Mouse (Mus musculus) mouse embryonic stem cell (cell line): ENCODE results near the gene Etnk2.

Experiments
- in situ Hi-C, 2 experiments: fragments of 300-500 bp; cut with MboI; formaldehyde crosslinking; loops; 1 replicate in 1 of 2; 3 replicates in 1 of 2; pipeline ENCODE4 v1.14.3; 2019 to 2020; ENCODE audit warnings: low sequenced_read_pairs in 2 of 2, low pct_unique_long_range_greater_than_20kb in 1 of 2, mixed read lengths in 1 of 2; ENCODE audit not compliant: unreplicated experiment in 1 of 2

Gene Etnk2

DNA sequence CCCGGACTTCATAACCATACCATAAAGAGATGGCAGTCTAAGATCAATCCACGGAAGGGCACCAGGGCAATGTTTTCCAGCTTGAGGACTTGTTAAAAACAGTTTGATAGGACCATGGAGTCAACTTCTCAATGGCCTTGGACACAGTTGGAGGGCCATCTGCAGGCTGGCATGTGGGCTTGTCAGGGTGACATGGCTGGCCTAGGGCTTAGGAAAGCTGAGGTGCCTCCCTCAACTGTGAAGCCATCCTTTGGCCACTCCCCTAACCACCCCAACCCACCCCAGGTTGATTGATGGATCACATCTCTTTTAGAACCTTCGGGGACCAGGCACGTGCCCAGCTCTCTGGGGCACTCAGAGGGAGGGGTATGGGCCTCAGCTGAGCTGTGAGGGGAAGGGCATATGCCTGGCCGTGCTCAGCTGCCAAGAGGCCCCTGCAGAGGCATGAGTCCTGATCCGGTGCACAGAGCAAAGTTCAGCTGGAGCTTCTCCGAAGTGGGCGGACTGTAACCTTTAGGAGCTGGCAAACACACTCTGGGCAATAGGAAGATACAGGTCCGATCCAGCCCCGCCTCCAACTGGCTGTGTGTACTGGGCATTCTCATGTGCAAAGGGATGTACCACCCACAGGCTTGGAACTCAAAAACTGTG is 12.4 kb downstream of the Etnk2 start:
- in situ Hi-C loops, result no loop called here

DNA sequence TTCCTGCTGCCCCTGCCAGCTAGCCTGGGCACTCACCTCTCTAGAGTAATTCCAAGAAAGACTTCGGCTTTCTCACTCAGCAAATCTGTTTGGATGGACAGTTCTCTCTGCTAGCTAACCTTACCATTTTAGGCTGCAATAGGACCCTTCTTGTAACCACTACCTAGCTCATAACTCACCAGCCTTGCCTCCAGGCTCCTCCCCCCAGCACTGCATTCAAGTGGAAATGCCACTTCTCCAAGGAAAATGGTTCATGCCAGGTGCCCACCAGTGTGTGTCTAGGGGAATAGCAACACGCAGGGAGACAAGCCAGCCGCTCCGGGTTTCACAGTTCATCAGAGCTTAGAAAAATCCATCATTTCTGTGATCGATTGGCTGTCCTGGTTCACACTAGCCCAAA is 14.2 kb downstream of the Etnk2 start:
- in situ Hi-C loops, result no loop called here

DNA sequence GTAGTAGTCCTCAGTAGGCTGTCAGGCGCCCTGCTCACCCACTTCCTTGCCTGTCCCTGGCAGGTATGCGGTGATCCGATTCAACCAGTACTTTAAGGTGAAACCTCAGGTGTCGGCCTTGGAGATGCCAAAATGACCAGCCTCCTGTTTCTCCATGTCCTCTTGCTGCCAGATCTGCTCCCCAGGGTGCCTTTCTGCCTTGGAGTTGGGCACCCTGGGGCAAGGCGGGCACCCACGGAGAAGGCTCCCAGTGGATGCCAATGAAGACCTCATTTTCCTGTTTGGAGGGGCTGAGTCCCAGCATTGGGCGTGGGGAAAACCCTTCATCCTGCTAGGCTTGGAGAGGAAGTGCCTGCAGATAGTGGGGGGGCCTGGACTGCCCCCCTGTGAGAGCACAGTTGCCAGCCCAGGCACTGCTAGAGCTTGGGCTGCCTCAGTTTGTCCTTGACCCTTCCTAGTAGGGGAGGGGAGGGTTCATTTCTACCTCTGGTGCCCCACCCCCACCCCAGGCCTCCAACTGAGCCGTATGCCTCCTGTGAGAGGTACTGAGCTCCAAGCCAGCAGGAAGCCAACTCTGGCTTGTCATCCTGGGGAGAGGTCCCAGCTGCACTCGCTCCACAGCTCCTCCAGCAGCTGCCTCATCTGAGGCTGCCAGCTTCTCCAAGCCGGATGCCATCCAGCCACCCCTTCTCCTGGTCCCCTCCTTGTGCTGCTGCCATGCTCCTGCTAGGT is 16.0 kb downstream of the Etnk2 start:
- in situ Hi-C loops, result no loop called here

DNA sequence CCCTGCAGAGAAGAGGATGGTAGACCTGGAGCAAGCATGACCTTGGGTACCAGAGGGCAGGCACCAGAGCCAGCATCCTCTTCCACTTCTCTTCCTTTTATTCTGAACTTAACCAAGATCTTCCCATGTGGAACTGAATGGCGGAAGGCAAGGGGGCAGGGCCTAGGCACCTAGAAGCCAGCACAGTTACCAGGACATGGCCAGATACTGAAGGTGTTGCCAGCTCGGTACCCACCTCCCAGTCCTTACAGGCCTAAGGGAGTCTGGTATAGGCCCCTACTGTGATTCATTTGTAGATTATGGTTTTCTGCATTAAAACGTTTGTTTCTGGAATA is 16.6 kb downstream of the Etnk2 start:
- in situ Hi-C loops, result loop anchor here (5.0 to 10.0 kb wide), 2 partner anchors 222 to 225 kb away; no protein-coding TSS in a partner anchor

DNA sequence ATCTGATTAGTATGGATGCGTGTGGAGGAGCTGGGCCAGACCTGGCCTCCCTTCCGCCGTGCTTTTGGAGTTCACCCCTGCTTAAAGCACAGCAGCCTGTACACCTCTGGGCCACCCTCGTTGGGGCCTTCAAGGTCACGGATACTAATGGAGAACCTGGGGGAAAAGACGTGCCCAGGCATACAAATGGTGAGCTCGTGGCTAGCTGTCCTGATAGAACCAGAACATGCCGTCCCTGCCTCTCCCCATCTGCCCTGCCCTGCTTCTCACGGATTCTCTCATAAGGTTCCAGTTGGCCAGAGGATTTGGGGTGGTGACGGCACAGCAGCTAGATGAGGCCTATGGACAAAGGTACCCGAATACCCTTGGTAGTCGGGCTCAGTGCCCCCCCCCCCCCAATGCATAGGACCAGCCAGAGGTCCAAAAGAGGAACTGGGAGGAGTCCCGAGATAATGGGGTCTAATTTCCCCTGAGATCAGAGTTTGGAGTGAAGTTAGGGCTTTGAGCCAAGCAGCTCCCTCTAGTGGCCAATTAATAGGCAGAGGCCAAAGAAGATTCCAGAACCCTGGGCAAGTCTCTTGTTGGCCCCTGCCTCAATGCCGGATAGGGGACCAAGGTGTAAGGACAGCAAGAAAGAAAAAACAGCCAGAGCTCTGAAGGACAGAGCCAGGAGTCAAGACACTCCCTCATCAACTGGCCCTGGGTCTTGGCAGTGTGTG is 17.1 kb downstream of the Etnk2 start:
- in situ Hi-C loops, result loop anchor here (5.0 to 10.0 kb wide), 2 partner anchors 222 to 224 kb away; no protein-coding TSS in a partner anchor

DNA sequence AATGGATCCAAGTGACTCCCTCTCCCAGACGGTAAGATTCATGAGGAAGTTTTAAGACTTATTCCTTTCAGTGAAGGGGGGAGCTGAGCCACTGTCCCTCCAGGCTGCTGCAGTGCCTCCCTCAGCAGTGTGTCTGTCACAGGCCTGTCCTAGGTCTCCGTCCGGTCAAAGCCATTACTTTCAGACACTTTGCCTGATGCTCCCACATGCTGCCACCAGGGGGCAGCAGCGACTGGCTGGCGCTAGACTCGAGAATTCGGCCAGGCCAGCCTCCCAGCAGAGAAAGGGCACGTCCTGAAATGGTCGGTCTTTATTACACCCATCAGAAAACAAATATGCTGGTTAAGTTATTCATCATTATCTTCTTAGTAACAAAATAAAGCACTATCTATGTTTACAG is 18.6 kb downstream of the Etnk2 start:
- in situ Hi-C loops, result loop anchor here (5.0 to 10.0 kb wide), 2 partner anchors 220 to 223 kb away; no protein-coding TSS in a partner anchor

DNA sequence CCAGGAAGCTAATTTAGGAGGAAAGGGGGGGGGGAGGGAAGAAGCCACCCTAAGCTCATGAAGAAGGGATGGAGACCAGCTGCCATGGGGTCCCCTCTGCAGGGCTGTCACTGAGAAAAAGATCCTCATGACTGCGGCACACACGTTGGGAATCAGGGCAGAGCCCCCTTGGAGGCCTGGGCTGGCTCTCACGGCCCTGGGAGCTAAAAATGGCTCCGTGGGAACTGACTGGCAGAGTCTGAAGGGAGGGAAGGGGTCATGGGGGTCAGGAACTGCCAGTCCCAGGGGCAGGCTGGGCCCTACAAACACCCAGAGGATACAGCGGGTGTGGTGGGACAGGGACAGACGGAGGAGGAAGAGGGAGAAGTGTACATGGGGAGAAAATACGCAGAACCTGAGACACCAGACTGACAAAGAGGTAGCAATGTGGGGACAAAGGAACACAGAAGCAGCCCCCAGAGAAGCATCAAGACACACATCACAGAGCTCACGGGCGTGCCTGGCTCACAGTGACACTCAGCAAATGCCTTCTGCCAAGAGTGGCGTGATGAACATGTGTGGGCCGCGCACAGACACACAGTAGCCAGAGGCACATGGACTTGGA is 19.3 kb downstream of the Etnk2 start:
- in situ Hi-C loops, result loop anchor here (5.0 to 10.0 kb wide), 2 partner anchors 220 to 222 kb away; no protein-coding TSS in a partner anchor

DNA sequence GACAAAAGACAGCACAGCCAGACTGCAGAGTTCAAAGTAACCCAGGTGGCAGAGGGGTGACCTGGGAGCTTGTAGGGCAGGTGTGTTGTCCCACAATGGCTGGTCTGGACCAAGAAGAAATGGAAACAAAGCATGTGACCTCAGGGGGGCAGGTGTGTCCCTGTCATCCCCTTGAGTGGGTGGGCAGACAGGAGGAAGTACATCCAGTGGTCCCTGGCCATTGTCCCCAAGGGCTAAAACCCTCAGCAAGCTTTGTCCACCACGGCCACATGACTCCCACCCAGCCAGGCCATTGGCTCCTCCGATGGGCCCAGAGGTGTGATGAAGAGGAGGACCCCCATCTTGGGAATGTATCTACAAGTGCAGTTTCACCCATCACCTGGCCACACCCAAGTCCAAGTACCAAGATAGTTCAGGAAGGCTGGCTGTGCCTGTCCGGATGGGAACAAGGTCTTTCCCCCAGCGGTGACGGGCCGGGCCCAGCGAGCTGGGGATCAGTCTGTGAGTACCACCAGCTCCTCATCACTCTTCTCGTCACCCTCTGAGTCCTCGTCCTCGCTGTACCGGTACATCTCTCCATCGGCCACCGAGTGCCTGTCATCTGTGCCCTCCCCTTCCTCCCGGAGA is 19.9 kb downstream of the Etnk2 start:
- in situ Hi-C loops, result loop anchor here (5.0 to 10.0 kb wide), 2 partner anchors 219 to 222 kb away; no protein-coding TSS in a partner anchor

DNA sequence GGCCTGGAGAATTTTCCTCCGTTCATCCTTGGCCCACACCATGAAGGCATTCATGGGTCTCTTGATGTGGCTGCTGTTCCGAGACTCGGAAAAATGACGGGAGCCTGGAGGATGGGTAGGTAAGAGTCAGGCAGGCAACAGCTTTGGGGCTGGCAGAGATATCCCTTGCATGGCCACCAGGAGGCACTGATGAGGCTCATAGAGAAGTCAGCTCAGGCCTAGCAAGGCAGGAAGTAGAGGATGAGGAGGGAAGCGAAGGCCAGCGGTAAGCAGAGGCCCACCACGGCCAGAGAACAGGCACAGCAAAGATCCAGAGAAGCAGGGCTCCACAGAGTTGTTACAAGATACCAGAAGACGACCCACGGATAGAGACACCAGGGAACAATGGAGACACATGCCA is 22.1 kb downstream of the Etnk2 start:
- in situ Hi-C loops, result loop anchor here in 1 of 2 experiments (10.0 kb wide), 1 partner anchor 219 kb away; no protein-coding TSS in a partner anchor

DNA sequence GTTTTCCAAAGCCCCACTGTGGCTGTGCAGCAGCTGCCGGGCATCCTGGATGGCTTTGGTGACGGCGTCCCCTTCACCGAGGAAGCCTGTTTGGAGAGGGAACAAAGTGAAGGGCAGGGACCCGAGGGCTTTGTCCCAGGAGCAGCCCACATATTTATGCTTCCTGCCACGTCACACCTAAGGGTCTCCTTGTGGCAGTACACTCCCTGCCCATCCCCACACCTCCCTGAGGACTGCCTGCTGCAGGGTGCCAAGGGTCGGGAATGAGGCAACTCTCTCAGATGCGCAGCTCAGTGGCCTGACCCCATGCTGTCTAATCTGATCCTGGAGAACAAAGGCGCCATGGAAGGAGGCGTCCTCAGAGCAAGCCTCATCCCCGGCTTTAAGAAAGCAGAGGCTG is 22.8 kb downstream of the Etnk2 start:
- in situ Hi-C loops, result loop anchor here in 1 of 2 experiments (10.0 kb wide), 1 partner anchor 219 kb away; no protein-coding TSS in a partner anchor

DNA sequence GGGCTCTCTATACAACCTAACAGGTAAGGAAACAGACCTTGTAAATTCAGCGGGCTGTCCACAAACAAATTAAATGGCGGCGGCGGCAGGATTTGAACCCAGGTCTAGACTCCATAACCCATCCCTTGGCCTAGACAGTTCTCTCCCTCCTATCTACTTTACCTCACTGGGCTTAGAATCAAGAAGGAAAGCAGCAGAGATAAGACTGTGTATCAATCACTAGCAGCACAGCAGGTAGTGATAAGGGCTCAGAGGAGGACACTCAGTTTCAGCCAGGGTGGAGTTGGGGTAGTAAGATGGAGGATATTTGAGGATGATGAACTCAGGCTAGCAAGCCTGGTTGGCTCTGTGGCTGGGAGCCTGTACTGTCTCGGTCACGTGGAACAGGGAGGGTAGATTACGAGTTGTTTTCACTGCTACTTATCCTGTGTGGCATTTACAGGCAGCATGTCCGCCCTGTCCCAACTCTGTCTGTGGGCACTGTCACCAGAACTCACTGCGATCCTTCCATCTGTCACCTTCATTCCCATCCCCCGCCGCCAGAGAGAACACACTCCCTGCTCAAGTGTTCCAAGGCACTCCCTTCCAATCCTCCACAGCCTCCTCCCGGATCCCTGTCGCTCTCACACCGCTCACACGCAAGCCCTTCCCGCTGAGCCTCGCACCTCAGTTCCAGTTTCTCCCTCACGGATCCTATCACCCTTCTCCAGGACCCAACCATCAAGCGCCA is 24.3 kb downstream of the Etnk2 start:
- in situ Hi-C loops, result loop anchor here in 1 of 2 experiments (10.0 kb wide), 1 partner anchor 217 kb away; no protein-coding TSS in a partner anchor

DNA sequence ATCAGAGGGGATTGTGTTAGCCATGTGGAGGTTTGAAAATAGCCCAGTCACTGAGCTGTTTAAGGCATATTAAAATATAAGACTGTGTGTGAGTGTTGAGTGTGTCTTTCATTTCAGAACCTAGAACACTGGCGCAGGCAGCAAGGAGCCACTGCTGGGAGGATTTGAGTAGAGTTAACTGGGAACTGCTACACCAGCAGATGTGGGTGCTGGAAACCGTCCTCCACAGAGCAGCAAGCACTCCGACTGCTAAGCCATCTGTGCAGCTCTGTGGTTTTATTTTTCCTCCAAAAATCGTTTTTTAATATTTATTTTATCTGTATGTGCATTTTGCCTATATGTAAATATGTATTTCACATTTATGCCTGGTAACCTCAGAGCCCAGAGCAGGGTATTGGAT is 31.3 kb downstream of the Etnk2 start:
- in situ Hi-C loops, result no loop called here

DNA sequence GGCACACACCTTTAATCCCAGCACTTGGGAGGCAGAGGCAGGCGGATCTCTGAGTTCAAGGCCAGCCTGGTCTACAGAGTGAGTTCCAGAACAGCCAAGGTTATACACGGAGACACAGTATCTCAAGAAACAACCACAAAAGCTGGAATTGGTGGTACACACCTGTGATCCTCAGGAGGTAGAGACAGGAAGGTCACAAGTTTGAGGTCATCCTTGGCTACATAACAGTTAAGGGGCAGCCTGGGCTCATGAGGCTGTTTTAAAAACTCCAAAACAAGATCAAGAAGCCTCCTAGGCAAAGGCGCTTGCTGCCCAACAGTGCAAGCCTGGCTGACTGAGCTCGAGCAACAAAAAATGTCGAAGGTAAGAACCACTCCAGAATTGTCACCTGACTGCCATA is 33.3 kb downstream of the Etnk2 start:
- in situ Hi-C loops, result no loop called here

DNA sequence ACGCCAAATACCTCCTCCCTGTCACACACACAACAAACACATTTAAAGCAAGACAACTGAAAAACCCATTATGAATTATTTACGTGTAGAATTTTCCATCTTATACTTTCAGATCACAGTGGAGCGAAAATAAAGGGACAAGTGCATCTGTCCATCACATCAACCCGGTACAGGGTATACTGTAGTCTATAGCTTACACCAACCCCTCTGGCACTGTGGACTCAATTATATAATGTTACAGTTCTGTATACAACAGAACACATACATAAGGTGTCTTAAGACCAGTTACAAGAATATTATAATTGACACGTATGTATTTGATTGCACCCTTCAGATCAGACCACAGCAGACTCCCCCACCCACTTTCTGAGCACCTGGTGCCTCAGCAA is 33.7 kb downstream of the Etnk2 start:
- in situ Hi-C loops, result no loop called here

DNA sequence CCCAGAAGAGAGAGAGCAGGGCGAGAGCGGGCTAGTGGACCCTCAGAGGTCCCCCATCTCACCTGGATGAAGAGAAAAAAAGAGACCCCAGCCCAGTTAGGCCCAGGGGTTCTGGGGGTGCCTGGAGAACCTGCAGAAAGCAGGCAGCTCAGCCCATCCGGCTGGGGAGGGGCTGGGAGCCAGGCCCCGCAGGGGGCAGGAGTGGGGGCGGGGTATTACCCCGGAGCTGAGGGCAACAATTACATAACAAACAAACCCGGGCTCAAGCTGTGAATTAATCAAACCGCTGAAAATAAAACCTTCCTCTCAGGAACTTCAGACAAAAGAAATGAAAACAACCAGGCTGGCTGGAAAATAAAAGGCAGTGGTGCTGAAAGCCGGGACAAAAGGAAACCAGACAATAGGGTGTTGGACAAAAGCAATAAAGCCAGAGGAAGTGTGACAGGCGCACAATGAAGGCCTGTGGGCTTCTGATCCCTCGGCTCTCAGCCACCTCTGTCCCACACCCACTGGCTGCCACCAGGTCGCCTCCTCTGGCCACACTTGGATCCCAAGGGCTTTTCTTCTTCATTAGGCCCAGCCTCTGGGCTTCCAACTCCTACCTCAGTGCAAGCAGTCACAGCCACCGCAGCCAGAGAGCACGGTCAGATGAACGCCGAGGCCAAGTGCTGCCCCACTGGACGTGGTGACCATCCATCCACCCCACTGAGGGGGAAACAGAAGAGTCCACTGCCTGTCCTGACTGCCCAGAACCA is 34.3 kb downstream of the Etnk2 start:
- in situ Hi-C loops, result no loop called here

DNA sequence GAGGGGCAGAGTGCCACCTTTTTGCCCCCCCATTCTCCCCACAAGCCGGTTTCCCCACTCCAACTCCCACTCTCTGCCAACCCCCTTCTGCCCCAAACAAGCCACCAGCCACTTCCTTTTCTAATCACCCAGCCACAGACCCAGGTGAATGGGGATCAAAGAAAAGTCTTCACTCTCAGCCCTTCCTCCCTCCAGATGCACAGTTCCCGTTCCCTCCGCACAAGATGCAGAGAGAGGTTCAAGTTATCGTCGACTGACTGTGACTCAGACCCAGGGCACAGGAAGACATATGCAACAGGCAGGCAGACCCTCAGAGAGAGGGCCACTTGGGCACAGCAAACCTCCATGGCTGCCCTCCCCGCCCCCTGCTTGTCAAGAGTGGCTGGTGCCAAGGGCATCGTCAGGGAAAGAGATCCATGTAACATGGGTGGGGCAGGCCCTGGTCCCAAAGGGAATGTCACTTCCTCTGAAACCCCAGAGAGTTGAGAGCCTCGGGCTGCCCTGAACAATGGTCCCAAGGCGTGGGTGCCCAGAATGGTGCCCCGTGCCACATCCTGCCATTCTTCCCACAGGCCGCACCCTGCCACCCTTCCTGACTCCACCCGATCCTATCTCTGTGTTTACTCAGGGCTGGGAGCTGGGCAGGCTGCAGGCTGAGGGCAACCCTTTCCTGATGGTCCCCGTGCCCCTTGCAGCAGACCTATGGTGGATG is 36.8 kb downstream of the Etnk2 start:
- in situ Hi-C loops, result no loop called here

DNA sequence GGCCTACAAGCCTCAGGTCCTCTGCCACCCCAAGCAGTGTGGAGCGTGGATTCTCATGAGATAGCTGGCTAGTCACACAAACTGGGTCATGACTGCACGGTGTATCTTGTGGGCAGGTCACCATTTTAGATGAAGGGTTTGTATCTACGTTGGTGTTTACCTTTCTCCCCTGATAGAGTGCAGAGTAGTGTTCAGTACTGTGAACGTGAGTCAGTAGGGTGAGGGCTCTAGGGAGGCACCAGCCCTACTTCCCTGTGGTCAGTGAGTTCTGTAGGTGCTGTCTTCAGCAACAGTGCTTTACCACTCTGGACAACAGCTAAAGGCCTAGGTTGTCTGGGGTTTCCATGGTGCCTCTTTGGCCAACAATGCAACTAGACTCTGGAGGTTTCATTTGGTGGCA is 40.6 kb downstream of the Etnk2 start:
- in situ Hi-C loops, result no loop called here
